Mouse (Mus musculus): Measurements from ENCODE around the gene Chpf2.

The Chpf2 gene

GRCm38 (mm10) chr5:24605321-24605979, 18.9 kb downstream of the Chpf2 start:
- DNase-seq = no peak

GRCm38 (mm10) chr5:24605980-24606665, 19.6 kb downstream of the Chpf2 start:
- no peak for DNase-seq

GRCm38 (mm10) chr5:24609388-24609787, 22.8 kb downstream of the Chpf2 start:
- DNase-seq = no peak

DNA sequence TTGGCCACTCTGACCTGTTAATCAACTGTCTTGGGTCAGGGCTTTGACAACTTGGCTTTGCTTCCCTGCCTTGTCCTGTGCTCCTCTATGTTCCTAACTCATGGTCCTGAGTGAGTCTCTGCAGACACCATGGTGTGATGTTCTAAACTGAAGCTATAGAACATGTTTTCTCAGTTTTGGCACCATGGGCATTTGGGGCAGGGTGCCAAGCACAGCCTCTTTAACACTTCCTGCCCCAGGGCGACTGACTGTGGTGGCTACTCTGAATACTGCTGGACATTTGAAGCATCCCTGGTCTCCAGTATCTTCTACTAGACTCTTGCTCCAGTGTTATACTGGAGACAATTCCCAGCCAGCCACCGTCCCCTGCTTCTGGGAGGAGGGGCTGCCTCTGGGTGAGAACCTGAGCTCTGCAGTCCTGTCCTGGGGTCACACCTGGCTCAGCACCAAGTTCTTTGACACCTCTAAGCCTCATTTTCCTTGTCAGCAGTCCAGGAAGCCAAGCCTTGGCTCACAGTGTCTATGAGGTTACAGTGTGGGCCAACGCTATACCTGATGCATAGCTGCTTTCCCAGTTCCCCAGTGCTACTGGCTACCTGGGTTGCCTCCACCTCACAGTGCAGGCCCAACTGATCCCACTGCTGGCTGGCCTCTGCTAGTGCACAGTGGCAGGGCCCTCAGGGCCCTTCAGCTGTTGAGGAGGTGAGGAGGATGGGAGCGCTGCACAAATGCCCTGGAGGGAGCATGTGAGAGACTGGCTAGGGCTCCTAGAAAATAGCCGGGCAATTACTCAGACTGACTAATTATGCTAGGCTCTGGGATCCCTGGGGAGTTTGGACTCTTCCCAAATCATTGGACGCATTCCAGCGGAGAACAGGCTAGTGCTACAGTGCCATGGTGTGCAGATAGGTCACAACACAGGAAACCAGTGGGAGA, 25.1 kb downstream of the Chpf2 start:
- no peak for DNase-seq

GRCm38 (mm10) chr5:24612302-24612649, 25.7 kb downstream of the Chpf2 start:
- DNase-seq = no peak

DNA sequence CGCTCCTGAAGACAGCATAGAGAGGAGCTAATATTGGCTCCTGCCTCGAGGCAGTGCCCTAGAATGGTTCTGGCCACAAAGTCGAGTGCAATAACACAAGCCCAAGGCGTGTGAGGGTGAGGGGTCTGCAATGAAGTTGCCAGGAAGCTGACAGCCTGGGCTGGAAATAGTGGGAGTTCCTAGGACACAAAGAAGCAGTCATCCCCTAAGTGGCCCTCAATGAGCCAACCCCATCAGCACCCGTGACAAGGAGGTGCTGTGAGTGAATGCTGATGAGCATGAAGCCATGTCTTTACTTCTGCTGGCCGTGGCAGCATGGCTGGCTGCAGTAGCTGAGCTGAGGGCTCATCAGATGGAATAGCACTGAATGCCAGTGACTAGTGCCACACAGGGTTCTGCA, 28.6 kb downstream of the Chpf2 start:
- DNase-seq = no peak

- DNase-seq = no peak
Observed at GRCm38 (mm10) chr5:24618921-24619320, 32.4 kb downstream of the Chpf2 start.

DNA sequence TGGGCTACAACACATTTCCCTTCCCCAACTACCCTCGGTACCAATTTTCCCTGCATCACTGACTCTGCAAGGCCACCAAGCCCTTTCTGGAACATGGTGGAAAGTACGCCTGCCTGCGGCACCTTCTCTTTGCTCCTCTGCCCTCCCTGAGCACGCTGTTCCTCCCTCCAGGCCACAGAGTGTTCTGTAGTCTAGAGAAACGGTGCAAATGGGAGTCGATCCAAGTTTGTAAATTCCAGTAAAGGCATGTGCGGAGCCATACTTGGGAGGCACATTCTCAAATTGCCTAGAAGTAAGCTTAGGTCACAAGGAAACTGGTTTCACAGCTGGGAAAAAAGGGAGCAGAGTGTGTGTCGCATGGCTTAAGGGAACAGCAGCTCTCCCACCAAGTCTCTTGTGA, 33.6 kb downstream of the Chpf2 start:
- peak; percentile 36 for DNase-seq

- DNase-seq = no peak
Observed at GRCm38 (mm10) chr5:24620626-24621025, 34.1 kb downstream of the Chpf2 start.

GRCm38 (mm10) chr5:24622386-24623040, 36.0 kb downstream of the Chpf2 start:
- DNase-seq = no peak

DNA sequence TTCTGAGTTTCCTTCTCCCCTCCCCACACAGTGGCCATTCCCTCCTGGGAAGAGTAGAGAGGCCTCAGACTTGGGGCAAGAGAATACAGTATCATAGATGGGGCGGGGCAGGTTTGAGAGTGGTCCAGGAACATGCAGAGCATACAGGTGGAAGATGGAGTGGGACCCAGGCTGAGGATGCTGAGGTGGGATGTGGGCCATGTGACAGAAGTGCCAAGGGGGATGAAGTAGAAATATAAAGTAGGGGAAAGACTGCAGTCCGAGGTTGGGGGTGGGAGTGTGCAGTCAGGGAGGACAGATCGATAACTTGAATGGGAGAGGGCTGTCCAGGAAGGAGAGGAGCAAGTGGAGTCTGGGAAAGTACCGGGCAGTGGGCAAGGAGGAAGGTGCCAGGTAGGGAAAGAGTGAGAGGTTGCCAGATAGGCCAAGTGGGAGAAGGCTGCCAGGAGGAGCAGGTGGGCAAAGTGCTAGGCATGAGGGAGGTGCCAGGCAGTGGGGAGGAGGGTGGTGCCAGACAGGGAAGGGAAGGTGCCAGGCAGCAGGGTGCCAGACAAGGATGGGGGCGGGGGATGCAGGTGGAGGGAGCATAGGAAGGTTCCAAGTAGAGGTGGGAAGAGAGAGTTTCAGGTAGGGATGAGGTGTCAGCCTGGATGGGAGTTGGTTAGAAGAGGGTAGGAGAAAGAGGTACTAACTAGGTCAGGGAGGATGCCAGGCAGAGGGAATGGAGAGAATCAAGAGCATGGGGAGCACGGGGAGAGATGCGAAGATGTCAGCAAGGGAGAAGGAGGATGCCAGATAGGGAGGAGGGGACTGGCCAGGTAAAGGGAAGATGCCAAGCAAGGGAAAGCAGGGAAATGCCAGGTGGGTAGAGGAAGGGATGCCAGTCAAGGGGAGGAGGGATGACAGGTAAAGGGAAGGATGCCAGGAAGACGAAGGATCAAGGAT, 36.8 kb downstream of the Chpf2 start:
- DNase-seq = no peak

DNA sequence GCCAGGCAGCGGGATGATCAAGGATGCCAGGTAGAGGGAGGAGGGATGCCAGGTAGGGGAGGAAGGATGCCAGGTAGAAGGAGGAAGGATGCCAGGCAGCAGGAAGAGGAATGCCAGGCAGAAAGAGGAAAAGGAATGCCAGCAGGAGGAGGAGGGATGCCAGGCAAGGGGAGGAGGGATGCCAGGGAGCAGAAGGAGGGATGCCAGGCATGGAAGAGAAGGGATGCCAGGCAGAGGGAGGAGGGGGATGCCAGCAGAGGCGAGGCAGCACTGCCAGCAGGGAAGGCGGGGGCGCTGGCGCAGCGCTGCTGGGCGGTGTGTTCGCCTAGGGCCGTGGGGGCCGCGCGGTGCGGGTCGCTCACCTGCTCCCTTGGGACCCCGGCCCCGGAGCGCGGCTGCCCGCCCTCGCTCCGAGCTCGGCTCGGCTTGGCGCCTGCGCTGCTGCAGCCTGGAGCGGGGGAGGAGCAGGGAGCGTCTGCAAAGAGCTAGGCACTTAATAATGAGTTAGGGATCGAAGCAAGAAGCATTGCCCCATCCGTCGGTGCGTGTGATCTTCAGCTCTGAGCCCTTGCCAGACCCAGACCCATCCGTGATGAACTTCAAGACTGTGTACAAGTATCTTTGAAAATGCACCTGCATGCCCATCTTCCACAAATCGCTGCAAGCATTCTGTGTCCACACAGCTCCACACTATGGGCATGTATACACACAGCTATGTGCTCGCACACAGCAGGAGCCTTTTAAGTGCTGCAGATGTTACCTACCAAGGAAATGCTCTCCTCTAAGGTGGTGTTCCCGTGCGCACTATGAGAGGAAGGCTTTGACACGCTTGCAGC, 37.7 kb downstream of the Chpf2 start, which contains the start of gene Smarcd3:
Gene Smarcd3 (minus strand): TSS at position 426 of the 836 bp plus-strand sequence.
- no peak for DNase-seq

GRCm38 (mm10) chr5:24624822-24625120, 38.2 kb downstream of the Chpf2 start:
- no peak for DNase-seq

DNA sequence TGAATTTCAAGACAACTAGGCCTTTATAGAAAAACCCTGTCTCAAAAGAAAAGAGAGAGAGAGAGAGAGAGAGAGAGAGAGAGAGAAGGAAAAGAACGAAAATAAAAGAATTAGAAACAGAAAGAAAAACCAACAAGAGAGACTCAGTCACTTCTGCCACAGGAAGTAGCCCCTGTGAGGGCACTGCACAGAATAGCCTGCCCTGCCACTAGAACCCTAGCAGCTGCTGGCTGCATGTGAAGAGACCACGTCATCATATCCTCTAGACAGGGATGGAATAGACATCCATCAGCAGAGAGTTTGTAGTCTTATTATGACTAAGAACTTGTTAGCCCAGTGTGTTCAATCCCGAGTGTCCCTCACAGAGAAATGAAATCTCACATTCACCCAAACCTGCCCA, 43.2 kb downstream of the Chpf2 start:
- DNase-seq = no peak

DNA sequence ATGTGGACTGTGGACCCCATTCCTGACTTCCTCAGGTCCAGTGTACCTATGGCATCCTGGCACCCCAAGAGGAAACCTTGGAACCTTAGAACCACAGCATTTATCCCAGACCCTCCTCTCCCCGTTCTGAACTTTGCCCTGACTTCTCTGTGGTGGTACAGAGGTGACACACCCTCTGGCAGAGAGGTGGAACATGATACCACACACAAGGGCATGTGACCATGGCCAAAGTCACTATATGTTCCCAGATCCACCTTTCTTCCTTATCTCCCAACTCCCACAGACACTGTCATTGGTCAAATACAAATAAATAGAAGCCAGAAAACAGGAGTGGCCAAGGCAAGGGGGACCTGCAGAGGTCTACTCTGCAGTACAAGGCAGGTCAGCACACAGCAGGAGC, 48.6 kb downstream of the Chpf2 start:
- DNase-seq = no peak

DNA sequence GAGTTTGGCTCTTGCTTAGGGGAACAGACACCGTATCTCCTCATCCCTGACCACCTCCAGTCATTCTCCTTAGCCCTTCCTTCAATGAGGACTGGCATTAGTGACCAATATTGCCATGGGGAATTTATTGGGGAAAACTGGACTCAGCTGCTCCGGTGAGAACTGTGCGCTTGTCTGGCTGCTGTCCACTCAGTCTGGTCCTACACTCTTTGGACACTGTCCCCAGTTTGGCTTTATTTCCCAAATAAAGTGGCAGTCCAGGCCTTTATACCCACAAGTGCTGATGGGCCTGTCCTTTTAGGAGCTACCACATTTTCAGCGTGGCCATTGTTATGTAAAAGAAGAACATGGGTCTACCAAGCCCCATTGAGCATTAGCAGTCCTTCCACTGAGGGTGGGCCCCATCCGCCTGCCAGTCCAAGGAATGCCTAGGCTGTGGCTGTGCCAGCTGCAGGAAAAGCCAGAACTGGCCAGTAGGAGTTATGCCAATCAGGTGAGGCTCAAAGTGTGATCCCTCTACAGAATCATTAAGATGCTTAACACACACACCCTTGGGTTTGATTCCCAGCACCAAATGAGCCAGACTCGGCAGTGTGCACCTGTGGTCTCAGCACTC, 49.1 kb downstream of the Chpf2 start:
- DNase-seq = no peak

- DNase-seq = no peak
Observed at GRCm38 (mm10) chr5:24636987-24637386, 50.4 kb downstream of the Chpf2 start.

DNA sequence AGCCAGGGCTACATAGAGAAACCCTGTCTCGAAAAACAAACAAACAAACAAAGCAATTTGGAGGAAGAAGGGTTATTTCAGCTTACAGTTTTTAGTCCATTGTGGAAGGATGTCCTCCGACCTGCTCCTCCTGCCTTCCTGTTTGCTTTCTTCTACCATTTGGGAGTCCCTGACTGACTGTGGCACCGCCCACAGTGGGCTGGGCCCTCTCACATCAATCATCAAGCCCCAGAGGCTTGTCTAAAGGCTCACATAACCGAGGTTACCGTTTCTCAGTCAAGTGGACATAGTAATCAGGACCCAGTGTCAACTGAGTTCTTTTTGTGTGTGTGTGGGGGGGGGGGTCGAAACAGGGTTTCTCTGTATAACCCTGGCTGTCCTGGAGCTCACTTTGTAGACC, 51.6 kb downstream of the Chpf2 start:
- no peak for DNase-seq

DNA sequence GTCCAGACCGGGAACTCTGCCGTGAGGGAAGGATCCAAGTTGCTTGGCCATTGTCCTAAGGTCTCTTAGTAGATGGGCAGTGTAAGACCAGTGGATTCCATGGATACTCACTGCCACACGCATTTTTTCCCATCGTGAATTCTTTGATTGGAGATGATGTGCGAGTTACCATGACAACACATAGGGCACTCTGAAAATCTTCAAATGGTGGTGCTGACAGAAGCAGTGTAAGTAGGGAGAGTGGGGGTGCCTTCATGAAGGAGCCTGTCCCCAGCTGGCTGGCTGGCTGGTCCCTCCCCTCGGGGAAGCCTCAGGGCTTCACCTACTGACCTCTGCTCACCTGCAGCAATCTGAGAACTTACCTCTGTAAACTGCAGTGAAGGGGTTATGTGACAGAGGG, 52.5 kb downstream of the Chpf2 start:
- DNase-seq = no peak
